ENCODE assay signal across 9 mouse cellular contexts in the genomic region with DNA sequence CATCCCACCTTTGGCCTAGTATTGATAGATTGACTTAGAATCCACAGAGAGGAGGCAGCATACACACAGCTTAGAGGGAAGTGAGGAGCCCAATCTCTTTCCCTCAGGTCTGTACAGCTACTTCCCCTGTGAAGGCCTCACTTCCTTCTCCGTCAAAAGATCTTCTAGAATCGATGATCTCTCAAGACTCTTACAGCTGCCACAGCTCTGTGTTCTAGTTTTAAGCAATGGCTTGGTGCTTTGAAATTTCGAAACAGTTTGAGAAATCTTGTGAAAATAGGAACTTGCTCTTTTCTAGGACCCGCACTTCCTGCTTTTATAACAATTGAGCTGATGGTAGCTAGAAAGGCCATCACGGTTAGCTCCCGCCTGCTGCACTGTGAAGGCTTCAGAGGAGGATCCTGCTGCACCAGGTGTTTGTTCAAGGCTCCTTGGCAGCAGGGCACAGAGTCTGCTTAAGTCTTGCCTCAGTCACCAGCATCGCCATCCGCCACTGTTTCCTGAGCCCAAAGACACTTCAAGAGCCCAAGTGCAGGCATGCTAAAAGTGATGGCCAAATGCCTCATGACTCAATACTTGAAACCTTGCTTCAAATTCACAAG.
DNase-seq lines count a peak whose midpoint lies in the region.
"Had no signal": no experiment of that assay in that cellular context is flagged by ENCODE, and none has a peak within 500 bp of the region (broad histone marks: within the 10 kb centered on the region; RNA-seq: fewer than 3 reads in every experiment).

No protein-coding gene starts in this region.

- peak; percentile 51 for DNase-seq in layer of hippocampus, adult 9-11 months
- DNase-seq in layer of hippocampus, adult 8-10 months (ENCODE audit: low spot score in 2 of 2) = no peak
- DNase-seq in CD4-positive helper T cell, adult 2 months (ENCODE audit: low read depth, low spot score) = peak; percentile 15
- DNase-seq in c-Kit-positive CD71-negative TER-119-negative erythroid progenitor cells, embryonic 14.5 days (ENCODE audit: low read depth) = peak; percentile 49
- DNase-seq in skeletal muscle tissue, adult 2 months (ENCODE audit: low read depth, low spot score) = peak; percentile 38
- DNase-seq in embryo, embryonic 11 days = no peak
- no peak for DNase-seq in embryo, embryonic 9.5 days (ENCODE audit: extremely low spot score)
- DNase-seq in cerebellum, adult 18-20 months = no peak
- DNase-seq: cerebellum, postnatal 36 days had no signal

Comparison
In these comparisons a context has a peak if more than half of its experiments do, and no peak if none do; other contexts are left out.
1. DNase-seq: peak in layer of hippocampus, adult 9-11 months (single experiment), CD4-positive helper T cell, adult 2 months (single experiment), c-Kit-positive CD71-negative TER-119-negative erythroid progenitor cells, embryonic 14.5 days (single experiment) and skeletal muscle tissue, adult 2 months (single experiment); none in layer of hippocampus, adult 8-10 months (0 of 2), embryo, embryonic 11 days (single experiment), embryo, embryonic 9.5 days (single experiment) and cerebellum, adult 18-20 months (0 of 2).